Mouse (Mus musculus) liver, embryonic 16.5 days (tissue): ENCODE data around the gene Babam2. TPM values are rescaled to one million over a fixed set of nuclear protein-coding genes. Genes with fewer than 3 reads are reported as not detected.

ENCODE experiments used
- ATAC-seq: fragments of 200-750 bp; cut with Nextera tagmentation; 2 replicates; pipeline ENCODE4 v1.8.0; 2017; ENCODE audit warnings: low read depth, mild to moderate bottlenecking, moderate number of reproducible peaks, moderate library complexity
- H3K27ac ChIP-seq: fragments of 300-500 bp; sonication (generic); 2 replicates; pipeline ENCODE4 v1.5.1; 2014; ENCODE audit warnings: mild to moderate bottlenecking, low read length
- H3K27me3 ChIP-seq: fragments of 300-500 bp; sonication (generic); 2 replicates; pipeline ENCODE4 v1.6.1; 2014; ENCODE audit warnings: low read depth, low read length, mixed read lengths; ENCODE audit not compliant: control insufficient read depth, insufficient read depth
- H3K36me3 ChIP-seq: fragments of 300-500 bp; sonication (generic); 2 replicates; pipeline ENCODE4 v1.6.1; 2014; ENCODE audit warnings: mild to moderate bottlenecking; ENCODE audit not compliant: control insufficient read depth, insufficient read depth
- H3K4me1 ChIP-seq: fragments of 300-500 bp; sonication (generic); 2 replicates; pipeline ENCODE4 v1.6.1; 2014; ENCODE audit warnings: low read depth, low read length, mixed read lengths; ENCODE audit not compliant: control insufficient read depth
- H3K4me2 ChIP-seq: fragments of 300-500 bp; sonication (generic); 2 replicates; pipeline ENCODE4 v1.6.1; 2014; ENCODE audit warnings: low read depth, low read length, mixed read lengths
- H3K4me3 ChIP-seq: fragments of 300-500 bp; sonication (generic); 2 replicates; pipeline ENCODE4 v1.5.1; 2014; ENCODE audit warnings: low read depth, mild to moderate bottlenecking, low read length
- H3K9ac ChIP-seq: fragments of 300-500 bp; sonication (generic); 2 replicates; pipeline ENCODE4 v1.6.1; 2014; ENCODE audit warnings: low read depth, low read length
- H3K9me3 ChIP-seq: fragments of 300-500 bp; sonication (generic); replicated peaks from 2 replicates; pipeline ENCODE4 v1.6.1; 2016; ENCODE audit warnings: low read length; ENCODE audit not compliant: control insufficient read depth
- WGBS: fragments of 180-500 bp; shearing (Covaris S2); extraction: QIAGEN DNeasy Blood & Tissue Kit; methylation state at CpG from one replicate; pipeline ENCODE4 v1.1.7; 2014; ENCODE audit not compliant: insufficient replicate concordance; 5-methylcytosine and 5-hydroxymethylcytosine counted together
- polyA plus RNA-seq: library from polyadenylated mRNA; unstranded; fragments of >200 nt; fragmentation: Nextera tagmentation; extraction: Ambion mirVana; gene quantifications from 2 replicates; pipeline ENCODE4 v1.2.1, GENCODE M21; 2015

The Babam2 gene
- polyA plus RNA-seq, 1 experiment from 2014 or later, result 32.4 TPM

DNA sequence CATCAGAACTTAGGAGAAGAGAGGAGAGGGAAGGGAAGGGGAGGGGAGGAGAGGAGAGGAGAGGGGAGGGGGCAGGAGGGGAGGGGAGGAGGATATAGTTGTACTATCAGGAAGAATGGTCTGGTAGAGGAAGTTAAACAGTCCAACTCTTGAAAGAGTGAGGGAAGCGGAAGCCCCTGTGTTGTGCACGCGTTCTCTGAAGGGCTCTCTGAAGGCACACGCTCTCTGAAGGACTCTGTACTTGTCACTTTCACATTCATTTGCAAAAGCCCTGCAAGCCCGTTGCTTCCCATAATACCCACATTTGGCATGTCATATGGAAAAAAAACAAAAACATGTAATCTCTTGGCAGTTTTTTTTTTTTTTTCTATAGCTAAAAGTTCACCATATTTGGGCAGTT lies 190.1 kb downstream of the Babam2 start:
- H3K4me1 ChIP-seq, result no peaks in the 10 kb centered on the region
- no peak for ATAC-seq
- H3K4me3 ChIP-seq, result no peak overlapping the region
- no peaks in the 10 kb centered on the region for H3K36me3 ChIP-seq
- 25% methylated on average over 5 of the region's 5 CpGs for WGBS
- H3K27me3 ChIP-seq, result no peaks in the 10 kb centered on the region
- H3K9ac ChIP-seq, result no peak overlapping the region
- H3K27ac ChIP-seq, result no peak overlapping the region
- no peak overlapping the region for H3K4me2 ChIP-seq
- H3K9me3 ChIP-seq, result no peaks in the 10 kb centered on the region

GRCm38 (mm10) chr5:31888341-31888740 lies 190.9 kb downstream of the Babam2 start:
- no peaks in the 10 kb centered on the region for H3K36me3 ChIP-seq
- H3K9me3 ChIP-seq, result no peaks in the 10 kb centered on the region
- no peak overlapping the region for H3K27ac ChIP-seq
- 76% methylated on average over 3 of the region's 3 CpGs for WGBS
- no peaks in the 10 kb centered on the region for H3K4me1 ChIP-seq
- no peaks in the 10 kb centered on the region for H3K27me3 ChIP-seq
- H3K4me2 ChIP-seq, result no peak overlapping the region
- ATAC-seq, result no peak
- no peak overlapping the region for H3K9ac ChIP-seq
- H3K4me3 ChIP-seq, result no peak overlapping the region

DNA sequence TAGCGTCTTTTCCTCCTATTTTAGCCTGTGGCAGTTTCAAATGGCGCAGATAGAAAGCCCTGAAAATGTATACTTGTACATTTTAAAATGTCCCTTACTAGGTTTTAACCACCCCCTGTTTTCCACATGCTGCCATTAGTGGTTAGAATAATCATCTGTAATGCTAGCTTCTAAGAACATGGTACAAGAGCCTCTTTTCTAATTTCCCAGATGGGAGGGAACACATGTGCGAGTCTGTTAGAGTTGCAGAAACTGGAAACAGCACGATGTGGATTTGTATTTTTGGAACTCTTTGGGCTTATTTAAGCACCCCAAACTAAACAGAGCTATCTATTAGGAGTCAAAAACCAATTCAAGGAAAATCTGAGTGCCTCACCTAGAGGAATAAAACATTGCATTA lies 195.1 kb downstream of the Babam2 start:
- H3K4me3 ChIP-seq, result no peak overlapping the region
- H3K4me2 ChIP-seq, result no peak overlapping the region
- H3K27me3 ChIP-seq, result no peaks in the 10 kb centered on the region
- no peaks in the 10 kb centered on the region for H3K36me3 ChIP-seq
- 81% methylated on average over 4 of the region's 4 CpGs for WGBS
- no peak for ATAC-seq
- H3K4me1 ChIP-seq, result no peaks in the 10 kb centered on the region
- H3K9ac ChIP-seq, result no peak overlapping the region
- H3K27ac ChIP-seq, result no peak overlapping the region
- no peaks in the 10 kb centered on the region for H3K9me3 ChIP-seq

- H3K4me3 ChIP-seq, result no peak overlapping the region
- no peaks in the 10 kb centered on the region for H3K36me3 ChIP-seq
- ATAC-seq, result no peak
- no peaks in the 10 kb centered on the region for H3K9me3 ChIP-seq
- no peaks in the 10 kb centered on the region for H3K27me3 ChIP-seq
- H3K9ac ChIP-seq, result no peak overlapping the region
- no peaks in the 10 kb centered on the region for H3K4me1 ChIP-seq
- H3K4me2 ChIP-seq, result no peak overlapping the region
- no peak overlapping the region for H3K27ac ChIP-seq
- 68% methylated on average over 3 of the region's 3 CpGs for WGBS
Observed at GRCm38 (mm10) chr5:31899901-31900300, 202.4 kb downstream of the Babam2 start.

DNA sequence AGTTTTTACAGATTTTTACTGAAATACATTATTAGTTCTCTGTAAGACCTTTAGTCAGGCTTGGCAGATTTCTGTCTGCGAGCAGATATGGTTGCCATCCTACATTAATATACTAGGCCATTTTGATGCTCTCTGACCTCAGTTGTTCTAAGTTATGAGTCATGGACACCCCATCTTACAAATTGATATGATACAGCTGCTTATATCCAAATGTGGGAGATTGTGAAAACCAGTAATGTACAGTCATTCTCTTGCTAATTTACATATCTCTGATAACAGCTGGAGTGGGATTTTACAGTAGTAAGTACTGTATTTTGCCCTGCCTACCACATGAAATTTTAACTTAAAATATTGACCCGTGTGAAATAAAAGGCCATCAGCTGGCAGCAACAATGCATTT lies 204.7 kb downstream of the Babam2 start:
- Histone ChIP-seq H3K27me3 (no peaks in the 10 kb centered on the region), H3K9me3 (no peaks in the 10 kb centered on the region), H3K9ac (no peak overlapping the region), H3K4me1 (no peaks in the 10 kb centered on the region), H3K4me3 (no peak overlapping the region), H3K4me2 (no peak overlapping the region), H3K36me3 (no peaks in the 10 kb centered on the region), H3K27ac (no peak overlapping the region)
- ATAC-seq, result no peak
- WGBS, result 62% methylated on average over 2 of the region's 2 CpGs

DNA sequence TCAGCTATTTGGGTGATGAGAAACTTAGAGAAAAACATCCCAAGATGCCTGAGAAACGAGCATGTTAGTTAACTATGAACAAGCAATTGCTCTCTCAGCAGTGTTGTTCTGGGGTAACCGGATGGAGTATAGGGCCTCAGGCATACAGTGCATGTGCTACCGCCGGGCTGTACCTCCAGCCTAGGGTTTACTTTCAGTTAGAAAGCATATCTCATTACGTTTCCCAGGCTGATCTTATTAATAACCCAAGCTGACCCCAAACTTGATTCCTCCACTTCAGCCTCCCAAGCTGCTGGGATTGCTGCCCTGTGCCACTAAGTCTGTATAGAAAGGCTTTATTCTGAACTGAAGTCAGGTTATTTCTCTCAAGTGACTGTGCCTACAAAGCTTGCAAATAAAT lies 205.4 kb downstream of the Babam2 start:
- H3K27ac ChIP-seq, result no peak overlapping the region
- ATAC-seq, result no peak
- no peaks in the 10 kb centered on the region for H3K9me3 ChIP-seq
- no peaks in the 10 kb centered on the region for H3K4me1 ChIP-seq
- no peak overlapping the region for H3K4me3 ChIP-seq
- H3K27me3 ChIP-seq, result no peaks in the 10 kb centered on the region
- H3K36me3 ChIP-seq, result no peaks in the 10 kb centered on the region
- H3K4me2 ChIP-seq, result no peak overlapping the region
- no peak overlapping the region for H3K9ac ChIP-seq
- 72% methylated on average over 5 of the region's 5 CpGs for WGBS

- Histone ChIP-seq H3K9ac (no peak overlapping the region), H3K36me3 (no peaks in the 10 kb centered on the region), H3K4me3 (no peak overlapping the region), H3K4me2 (no peak overlapping the region), H3K27ac (no peak overlapping the region), H3K9me3 (no peaks in the 10 kb centered on the region), H3K27me3 (no peaks in the 10 kb centered on the region), H3K4me1 (no peaks in the 10 kb centered on the region; the same call in 1 of the 2 replicates)
- ATAC-seq, result no peak
- WGBS, result 61% methylated on average over 6 of the region's 6 CpGs
Observed at GRCm38 (mm10) chr5:31904968-31905683, 207.6 kb downstream of the Babam2 start.

GRCm38 (mm10) chr5:31905808-31906207 lies 208.3 kb downstream of the Babam2 start:
- no peak overlapping the region for H3K27ac ChIP-seq

GRCm38 (mm10) chr5:31906286-31906951 lies 208.9 kb downstream of the Babam2 start:
- no peak overlapping the region for H3K27ac ChIP-seq
- no peak for ATAC-seq
- WGBS, result 80% methylated on average over 7 of the region's 7 CpGs
- H3K27me3 ChIP-seq, result no peaks in the 10 kb centered on the region
- no peak overlapping the region for H3K4me2 ChIP-seq
- H3K4me3 ChIP-seq, result no peak overlapping the region
- H3K36me3 ChIP-seq, result no peaks in the 10 kb centered on the region
- H3K9me3 ChIP-seq, result no peaks in the 10 kb centered on the region
- no peaks in the 10 kb centered on the region; the same call in 1 of the 2 replicates for H3K4me1 ChIP-seq
- no peak overlapping the region for H3K9ac ChIP-seq

More at GRCm38 (mm10) chr5:31905808-31906207, 208.3 kb downstream of the Babam2 start:
- Histone ChIP-seq H3K4me1 (no peaks in the 10 kb centered on the region; the same call in 1 of the 2 replicates), H3K36me3 (no peaks in the 10 kb centered on the region), H3K27me3 (no peaks in the 10 kb centered on the region), H3K9me3 (no peaks in the 10 kb centered on the region), H3K9ac (no peak overlapping the region), H3K4me2 (no peak overlapping the region), H3K4me3 (no peak overlapping the region)
- WGBS, result 79% methylated on average over 7 of the region's 7 CpGs
- no peak for ATAC-seq
